Mouse (Mus musculus) layer of hippocampus, adult 2 months (tissue): Measurements from ENCODE around the gene Gm49337. TPM values are rescaled to one million over a fixed set of nuclear protein-coding genes. Genes with fewer than 3 reads are reported as not detected.

Experiments
- DNase-seq, 2 experiments: peaks; one replicate each; pipeline ENCODE4 v3.0.0; 2022; ENCODE audit warnings: low spot score in 2 of 2
- H3K27ac ChIP-seq: fragments of 200-600 bp; 2 replicates; pipeline ENCODE4 v1.8.1; 2022
- H3K4me3 ChIP-seq: fragments of 200-600 bp; 2 replicates; pipeline ENCODE4 v1.8.1; 2022; ENCODE audit warnings: mild to moderate bottlenecking
- CTCF ChIP-seq: fragments of 200-600 bp; conservative IDR thresholded peaks from 2 replicates; pipeline ENCODE4 v1.8.1; 2022; ENCODE audit warnings: antibody characterized with exemption, mild to moderate bottlenecking, moderate library complexity
- total RNA-seq, 2 experiments: library from RNA; stranded (reverse); gene quantifications; 2 replicates each; pipeline ENCODE4 v1.2.3; 2021

Gm49337 gene
- total RNA-seq, 2 experiments from 2014 or later: 3.2 TPM; not detected in 1

- no peak for TF ChIP-seq CTCF
- Histone ChIP-seq H3K27ac (no peak overlapping the region), H3K4me3 (no peak overlapping the region)
- DNase-seq: no peak
Measured at GRCm38 (mm10) chr4:116329256-116329655, 156.1 kb downstream of the Gm49337 start.

- no peak for DNase-seq
- Histone ChIP-seq H3K27ac (no peak overlapping the region), H3K4me3 (no peak overlapping the region)
- no peak for TF ChIP-seq CTCF
Measured at GRCm38 (mm10) chr4:116336294-116336693, 163.1 kb downstream of the Gm49337 start.

GRCm38 (mm10) chr4:116342119-116342518, 168.9 kb downstream of the Gm49337 start:
- H3K4me3 ChIP-seq: no peak overlapping the region
- TF ChIP-seq CTCF: peak; percentile 92
- H3K27ac ChIP-seq: no peak overlapping the region
- peak; percentile 35 to 70 for DNase-seq

Other genes with a start within 250 kb of the Gm49337 start
- gene Dmbx1, start 233.5 kb upstream of the Gm49337 start, total RNA-seq: not detected
- gene Faah, start 155.5 kb upstream of the Gm49337 start, total RNA-seq: 100 to 1,000 TPM; 152 to 157 TPM
- gene Nsun4, start 119.5 kb upstream of the Gm49337 start, total RNA-seq: 10 to 100 TPM in 1 of 2 experiments, 1 to 10 TPM in 1; 9.9 to 10.0 TPM
- gene Uqcrh, start 98.3 kb upstream of the Gm49337 start, total RNA-seq: 100 to 1,000 TPM; 361 to 383 TPM
- 10 to 100 TPM; 42.8 to 46.4 TPM for gene Lrrc41, start 98.1 kb upstream of the Gm49337 start, total RNA-seq
- under 1 TPM; 0.64 to 0.91 TPM for gene Rad54l, start 49.7 kb upstream of the Gm49337 start, total RNA-seq
- gene Pomgnt1, start 49.5 kb upstream of the Gm49337 start, total RNA-seq: 10 to 100 TPM; 69.2 to 77.9 TPM
- 10 to 100 TPM; 23.4 to 25.8 TPM for gene Lurap1, start 22.0 kb upstream of the Gm49337 start, total RNA-seq
- gene Tspan1, start 5.8 kb upstream of the Gm49337 start, total RNA-seq: under 1 TPM in 1 of 2 experiments, not detected in 1; 0.33 TPM
- not detected for gene 1700042G07Rik, start within 50 bp of the Gm49337 start, total RNA-seq
- 10 to 100 TPM; 31.3 to 33.8 TPM for gene Pik3r3, start 48.2 kb downstream of the Gm49337 start, total RNA-seq